Mouse (Mus musculus) kidney, embryonic 14.5 days (tissue): ENCODE measurements around the gene Lrrc23. TPM values are rescaled to one million over a fixed set of nuclear protein-coding genes. Genes with fewer than 3 reads are reported as not detected.

ENCODE experiments used
- ATAC-seq: fragments of 200-750 bp; cut with Nextera tagmentation; 2 replicates; pipeline ENCODE4 v1.8.0; 2017; ENCODE audit warnings: moderate number of reproducible peaks, mild to moderate bottlenecking, moderate TSS enrichment, moderate library complexity; ENCODE audit not compliant: low FRiP score, low TSS enrichment
- H3K27ac ChIP-seq: fragments of 300-500 bp; sonication (generic); 2 replicates; pipeline ENCODE4 v1.5.1; 2014; ENCODE audit warnings: low read depth, mild to moderate bottlenecking, low read length, moderate library complexity, mixed read lengths
- H3K27me3 ChIP-seq: fragments of 300-500 bp; sonication (generic); 2 replicates; pipeline ENCODE4 v1.6.1; 2014; ENCODE audit warnings: mild to moderate bottlenecking, low read length; ENCODE audit not compliant: control insufficient read depth, insufficient read depth
- H3K36me3 ChIP-seq: fragments of 300-500 bp; sonication (generic); 2 replicates; pipeline ENCODE4 v1.6.1; 2014; ENCODE audit warnings: low read length, mixed read lengths; ENCODE audit not compliant: control insufficient read depth, insufficient read depth
- H3K4me1 ChIP-seq: fragments of 300-500 bp; sonication (generic); 2 replicates; pipeline ENCODE4 v1.6.1; 2014; ENCODE audit warnings: low read length, mixed read lengths; ENCODE audit not compliant: control insufficient read depth, insufficient read depth
- H3K4me2 ChIP-seq: fragments of 300-500 bp; sonication (generic); replicated peaks from 2 replicates; pipeline ENCODE4 v1.6.1; 2014; ENCODE audit warnings: low read depth, mild to moderate bottlenecking, low read length
- H3K4me3 ChIP-seq: fragments of 300-500 bp; sonication (generic); 2 replicates; pipeline ENCODE4 v1.5.1; 2014; ENCODE audit warnings: mild to moderate bottlenecking, low read length
- H3K9ac ChIP-seq: fragments of 300-500 bp; sonication (generic); 2 replicates; pipeline ENCODE4 v1.6.1; 2014; ENCODE audit warnings: low read depth, mild to moderate bottlenecking, low read length, moderate library complexity
- H3K9me3 ChIP-seq: fragments of 300-500 bp; sonication (generic); 2 replicates; pipeline ENCODE4 v1.6.1; 2016; ENCODE audit warnings: low read length; ENCODE audit not compliant: control insufficient read depth
- WGBS: fragments of 180-500 bp; shearing (Covaris S2); extraction: QIAGEN DNeasy Blood & Tissue Kit; methylation state at CpG from one replicate; pipeline ENCODE4 v1.1.7; 2014; 5-methylcytosine and 5-hydroxymethylcytosine counted together
- polyA plus RNA-seq: library from polyadenylated mRNA; unstranded; fragments of >200 nt; fragmentation: Nextera tagmentation; extraction: Ambion mirVana; gene quantifications from 2 replicates; pipeline ENCODE4 v1.2.1, GENCODE M21; 2014

Lrrc23 gene
- polyA plus RNA-seq, 1 experiment from 2014 or later = 0.39 TPM

GRCm38 (mm10) chr6:124767920-124768703 is 11.4 kb downstream of the Lrrc23 start:
- peaks cover 26% of the 10 kb centered on the region for H3K4me1 ChIP-seq
- peak overlapping the region; percentile 25; the same call in 1 of the 2 replicates for H3K27ac ChIP-seq
- WGBS = 24% methylated on average over 18 of the region's 19 CpGs
- peak overlapping the region; percentile 94 for H3K4me2 ChIP-seq
- no peaks in the 10 kb centered on the region for H3K9me3 ChIP-seq
- ATAC-seq = peak; percentile 56
- peak overlapping the region; percentile 58 for H3K9ac ChIP-seq
- H3K27me3 ChIP-seq = no peaks in the 10 kb centered on the region
- no peaks in the 10 kb centered on the region for H3K36me3 ChIP-seq
- peak overlapping the region; percentile 50 for H3K4me3 ChIP-seq

- H3K36me3 ChIP-seq = no peaks in the 10 kb centered on the region
- no peak for ATAC-seq
- no peaks in the 10 kb centered on the region for H3K9me3 ChIP-seq
- H3K4me3 ChIP-seq = peak overlapping the region; percentile 10; the same call in 1 of the 2 replicates
- peak overlapping the region; percentile 25; the same call in 1 of the 2 replicates for H3K27ac ChIP-seq
- peaks cover 26% of the 10 kb centered on the region for H3K4me1 ChIP-seq
- WGBS = 32% methylated on average over 4 of the region's 4 CpGs
- no peaks in the 10 kb centered on the region for H3K27me3 ChIP-seq
- peak overlapping the region; percentile 94 for H3K4me2 ChIP-seq
- peak overlapping the region; percentile 28; the same call in 1 of the 2 replicates for H3K9ac ChIP-seq
Observed at GRCm38 (mm10) chr6:124767536-124767919, 12.0 kb downstream of the Lrrc23 start.

GRCm38 (mm10) chr6:124765951-124766350 is 13.6 kb downstream of the Lrrc23 start:
- ATAC-seq = no peak
- Histone ChIP-seq H3K4me3 (no peak overlapping the region), H3K27me3 (no peaks in the 10 kb centered on the region), H3K4me2 (no peak overlapping the region), H3K4me1 (peaks cover 26% of the 10 kb centered on the region), H3K9ac (no peak overlapping the region), H3K27ac (no peak overlapping the region), H3K9me3 (no peaks in the 10 kb centered on the region), H3K36me3 (no peaks in the 10 kb centered on the region)
- WGBS = 90% methylated on average over 7 of the region's 7 CpGs

GRCm38 (mm10) chr6:124759259-124759658 is 20.3 kb downstream of the Lrrc23 start:
- Histone ChIP-seq H3K27me3 (no peaks in the 10 kb centered on the region), H3K4me1 (peaks cover 35% of the 10 kb centered on the region), H3K4me3 (peak overlapping the region; percentile 11; the same call in 1 of the 2 replicates), H3K9me3 (no peaks in the 10 kb centered on the region), H3K36me3 (no peaks in the 10 kb centered on the region), H3K9ac (peak overlapping the region; percentile 38; the same call in 1 of the 2 replicates), H3K27ac (peak overlapping the region; percentile 98), H3K4me2 (peak overlapping the region; percentile 70)
- peak; percentile 8; the same call in 1 of the 2 replicates for ATAC-seq
- WGBS = 3% methylated on average over 5 of the region's 5 CpGs

GRCm38 (mm10) chr6:124758849-124759232 is 20.7 kb downstream of the Lrrc23 start:
- Histone ChIP-seq H3K4me3 (peak overlapping the region; percentile 11; the same call in 1 of the 2 replicates), H3K27ac (peak overlapping the region; percentile 98), H3K27me3 (no peaks in the 10 kb centered on the region), H3K36me3 (no peaks in the 10 kb centered on the region), H3K4me1 (peaks cover 38% of the 10 kb centered on the region), H3K9ac (peak overlapping the region; percentile 38; the same call in 1 of the 2 replicates), H3K4me2 (peak overlapping the region; percentile 70), H3K9me3 (no peaks in the 10 kb centered on the region)
- ATAC-seq = no peak
- WGBS = 58% methylated on average over 2 of the region's 2 CpGs

GRCm38 (mm10) chr6:124757909-124758848 is 21.3 kb downstream of the Lrrc23 start:
- WGBS = 37% methylated on average over 5 of the region's 5 CpGs
- H3K4me3 ChIP-seq = peak overlapping the region; percentile 88
- H3K4me2 ChIP-seq = peak overlapping the region; percentile 70
- no peaks in the 10 kb centered on the region for H3K9me3 ChIP-seq
- H3K27ac ChIP-seq = peak overlapping the region; percentile 98
- no peaks in the 10 kb centered on the region for H3K27me3 ChIP-seq
- peak overlapping the region; percentile 97; the same call in 1 of the 2 replicates for H3K9ac ChIP-seq
- H3K36me3 ChIP-seq = no peaks in the 10 kb centered on the region
- peaks cover 43% of the 10 kb centered on the region for H3K4me1 ChIP-seq
- peak; percentile 5; the same call in 1 of the 2 replicates for ATAC-seq

- H3K27me3 ChIP-seq = no peaks in the 10 kb centered on the region
- H3K4me2 ChIP-seq = peak overlapping the region; percentile 70
- no peaks in the 10 kb centered on the region for H3K9me3 ChIP-seq
- peaks cover 43% of the 10 kb centered on the region for H3K4me1 ChIP-seq
- no peak for ATAC-seq
- H3K9ac ChIP-seq = peak overlapping the region; percentile 97
- H3K27ac ChIP-seq = peak overlapping the region; percentile 98
- H3K4me3 ChIP-seq = peak overlapping the region; percentile 88
- 6% methylated on average over 5 of the region's 5 CpGs for WGBS
- peaks cover 4% of the 10 kb centered on the region; the same call in 1 of the 2 replicates for H3K36me3 ChIP-seq
Observed at GRCm38 (mm10) chr6:124757351-124757880, 22.1 kb downstream of the Lrrc23 start.

- Histone ChIP-seq H3K4me3 (peak overlapping the region; percentile 88), H3K27ac (peak overlapping the region; percentile 98), H3K4me1 (peaks cover 43% of the 10 kb centered on the region), H3K4me2 (peak overlapping the region; percentile 70), H3K9ac (peak overlapping the region; percentile 97), H3K27me3 (no peaks in the 10 kb centered on the region), H3K36me3 (peaks cover 4% of the 10 kb centered on the region; the same call in 1 of the 2 replicates), H3K9me3 (no peaks in the 10 kb centered on the region)
- WGBS = 1% methylated on average over 52 of the region's 54 CpGs
- ATAC-seq = peak; percentile 76
Observed at GRCm38 (mm10) chr6:124756652-124757350, 22.7 kb downstream of the Lrrc23 start.
